In genomic region chr1:172049131-172049782, GRCm38 (mm10) we compare ENCODE assay signal across 14 mouse cellular contexts. TPM values are rescaled to one million over a fixed set of nuclear protein-coding genes. Genes with fewer than 3 reads are reported as not detected.
DNase-seq lines count a peak whose midpoint lies in the region; ATAC-seq and TF ChIP-seq lines count a peak whose summit lies in the region.
"Had no signal": no experiment of that assay in that cellular context is flagged by ENCODE, and none has a peak within 500 bp of the region (broad histone marks: within the 10 kb centered on the region; RNA-seq: fewer than 3 reads in every experiment).

No protein-coding gene starts in this region.

- peak overlapping the region; percentile 42 for H3K4me2 ChIP-seq in forebrain, embryonic 13.5 days
- no peak overlapping the region for H3K4me2 ChIP-seq in limb, embryonic 14.5 days (replicated peaks; ENCODE audit: low read depth, low read length, severe bottlenecking)
- H3K4me2 ChIP-seq: liver, embryonic 13.5 days had no signal

- 0 out of 2 replicates have a peak, but pooled peaks cover 5% of the 10 kb centered on the region for H3K36me3 ChIP-seq in forebrain, embryonic 13.5 days (ENCODE audit: poor library complexity, severe bottlenecking)
- no peaks in the 10 kb centered on the region for H3K36me3 ChIP-seq in limb, embryonic 14.5 days (ENCODE audit: control insufficient read depth, insufficient read depth, low read length)
- H3K36me3 ChIP-seq: heart, embryonic 10.5 days; liver, embryonic 13.5 days had no signal

- H3K27ac ChIP-seq in forebrain, embryonic 13.5 days, result peak overlapping the region; percentile 96
- no peak overlapping the region for H3K27ac ChIP-seq in limb, embryonic 14.5 days (replicated peaks; ENCODE audit: low read depth, low read length)
- H3K27ac ChIP-seq: liver, embryonic 13.5 days had no signal

- no peaks in the 10 kb centered on the region for H3K9me3 ChIP-seq in forebrain, embryonic 13.5 days (replicated peaks)
- no peaks in the 10 kb centered on the region for H3K9me3 ChIP-seq in limb, embryonic 14.5 days (ENCODE audit: control insufficient read depth, low read length)
- H3K9me3 ChIP-seq: heart, embryonic 10.5 days; liver, embryonic 13.5 days had no signal

- peak; percentile 54 for DNase-seq in left cerebral cortex, postnatal 4 days
- no peak for DNase-seq in left cerebral cortex, adult 9 months (ENCODE audit: low spot score in 2 of 2)
- DNase-seq in limb, embryonic 14.5 days (ENCODE audit: low spot score), result no peak
- no peak for DNase-seq in frontal cortex, postnatal 25 days (ENCODE audit: low spot score in 2 of 2)
- no peak for DNase-seq in lung, adult 18-20 months
- no peak for DNase-seq in thymus, postnatal 10 days (ENCODE audit: low spot score in 2 of 2)
- DNase-seq in layer of hippocampus, adult 11-12 months (ENCODE audit: low spot score), result no peak
- DNase-seq: liver, embryonic 13.5 days had no signal

- 14% methylated on average over 13 of the region's 13 CpGs for WGBS in forebrain, embryonic 13.5 days
- WGBS in limb, embryonic 14.5 days, result 25% methylated on average over 13 of the region's 13 CpGs

- peaks cover 15% of the 10 kb centered on the region for H3K27me3 ChIP-seq in forebrain, embryonic 13.5 days
- H3K27me3 ChIP-seq in limb, embryonic 14.5 days (ENCODE audit: control insufficient read depth, insufficient read depth, low read length), result peaks cover 24% of the 10 kb centered on the region

- ATAC-seq in forebrain, embryonic 13.5 days, result peak; percentile 16; the same call in 1 of the 2 replicates
- peak; percentile 50; the same call in 1 of the 2 replicates for ATAC-seq in limb, embryonic 14.5 days (ENCODE audit: low FRiP score, low read depth)

- no peak overlapping the region for H3K4me3 ChIP-seq in forebrain, embryonic 13.5 days
- H3K4me3 ChIP-seq in limb, embryonic 14.5 days (replicated peaks; ENCODE audit: low read length), result no peak overlapping the region
- H3K4me3 ChIP-seq: erythroblast, embryonic 14.5 days; liver, embryonic 13.5 days had no signal

- intact Hi-C loops in left cerebral cortex, postnatal 4 days (cut with DNase I), result no loop called here

- H3K4me1 ChIP-seq in forebrain, embryonic 13.5 days, result peaks cover 51% of the 10 kb centered on the region
- H3K4me1 ChIP-seq in limb, embryonic 14.5 days (ENCODE audit: control insufficient read depth, insufficient read depth, low read length), result peaks cover 11% of the 10 kb centered on the region

- no peak for TF ChIP-seq POLR2A in limb, embryonic 14.5 days (IDR thresholded peaks at IDR 0.05; ENCODE audit: borderline replicate concordance, extremely low read depth, insufficient read depth, insufficient read length)

- peak overlapping the region; percentile 41 for H3K9ac ChIP-seq in forebrain, embryonic 13.5 days
- H3K9ac ChIP-seq in limb, embryonic 14.5 days (ENCODE audit: low read depth, low read length, severe bottlenecking), result no peak overlapping the region; the same call in 1 of the 2 replicates
- H3K9ac ChIP-seq: liver, embryonic 13.5 days had no signal

RNA-seq across cellular contexts. Expression of gene Nhlh1, which starts 8.1 kb away (rescaled TPM):
- total RNA-seq in left cerebral cortex, postnatal 4 days (2021), result under 1 TPM; 0.32 to 0.44 TPM
- 7.3 and 7.8 TPM in 2 replicates for polyA plus RNA-seq in forebrain, embryonic 13.5 days (2015; fragmentation: Nextera tagmentation; extraction: Ambion mirVana)
- 0.25 and 0.41 TPM in 2 replicates for polyA plus RNA-seq in limb, embryonic 14.5 days (2012; rRNA removed)
- not detected in 2 replicates for polyA plus RNA-seq in limb, embryonic 14.5 days (2014; fragmentation: Nextera tagmentation; extraction: Ambion mirVana)
- total RNA-seq: ES-E14 had no signal
- polyA plus RNA-seq: erythroblast, embryonic 14.5 days; kidney, embryonic 14.5 days; liver, embryonic 13.5 days; spleen, adult 2 months had no signal

RNA-seq across cellular contexts. Expression of gene Vangl2, which starts 21.0 kb away (rescaled TPM):
- 10 to 100 TPM; 62.0 to 65.3 TPM for total RNA-seq in left cerebral cortex, postnatal 4 days (2021)
- 55.0 and 55.4 TPM in 2 replicates for polyA plus RNA-seq in forebrain, embryonic 13.5 days (2015; fragmentation: Nextera tagmentation; extraction: Ambion mirVana)
- polyA plus RNA-seq in limb, embryonic 14.5 days (2012; rRNA removed), result 29.4 and 35.6 TPM in 2 replicates
- polyA plus RNA-seq in limb, embryonic 14.5 days (2014; fragmentation: Nextera tagmentation; extraction: Ambion mirVana), result 15.6 and 19.1 TPM in 2 replicates

RNA-seq across cellular contexts. Expression of gene Copa, which starts 33.1 kb away (rescaled TPM):
- total RNA-seq in left cerebral cortex, postnatal 4 days (2021), result 100 to 1,000 TPM; 195 to 198 TPM
- polyA plus RNA-seq in forebrain, embryonic 13.5 days (2015; fragmentation: Nextera tagmentation; extraction: Ambion mirVana), result 174 and 194 TPM in 2 replicates
- polyA plus RNA-seq in limb, embryonic 14.5 days (2012; rRNA removed), result 187 and 191 TPM in 2 replicates
- 230 and 247 TPM in 2 replicates for polyA plus RNA-seq in limb, embryonic 14.5 days (2014; fragmentation: Nextera tagmentation; extraction: Ambion mirVana)

RNA-seq across cellular contexts. Expression of gene Ncstn, which starts 33.3 kb away (rescaled TPM):
- total RNA-seq in left cerebral cortex, postnatal 4 days (2021), result 10 to 100 TPM; 80.0 to 85.3 TPM
- 95.5 and 106 TPM in 2 replicates for polyA plus RNA-seq in forebrain, embryonic 13.5 days (2015; fragmentation: Nextera tagmentation; extraction: Ambion mirVana)
- 137 and 161 TPM in 2 replicates for polyA plus RNA-seq in limb, embryonic 14.5 days (2012; rRNA removed)
- 98.4 and 103 TPM in 2 replicates for polyA plus RNA-seq in limb, embryonic 14.5 days (2014; fragmentation: Nextera tagmentation; extraction: Ambion mirVana)
